Mouse (Mus musculus): ENCODE results near the gene 9930111J21Rik1. TPM values are rescaled to one million over a fixed set of nuclear protein-coding genes. Genes with fewer than 3 reads are reported as not detected.
"Not testable (repeated sequence)": the region's sequence is repeated elsewhere in the genome, so short reads cannot be mapped to it uniquely, and the experiment has no call there.

Gene 9930111J21Rik1
- polyA plus RNA-seq (2012) = not detected in 2 replicates

- TF ChIP-seq GATA1 (IDR thresholded peaks at IDR 0.05; ENCODE audit: low read length) = not testable (repeated sequence)
These were observed at the start of gene 9930111J21Rik1 for GRCm38 (mm10) chr11:48979251-48979650. TSS of gene 9930111J21Rik1 (minus strand) at chr11:48979398.

GRCm38 (mm10) chr11:48994018-48994417, 14.8 kb upstream of the 9930111J21Rik1 start, which contains the start of gene Tgtp1:
TSS of gene Tgtp1 (minus strand) at chr11:48994172.
- TF ChIP-seq GATA1 (IDR thresholded peaks at IDR 0.05; ENCODE audit: low read length) = not testable (repeated sequence)

DNA sequence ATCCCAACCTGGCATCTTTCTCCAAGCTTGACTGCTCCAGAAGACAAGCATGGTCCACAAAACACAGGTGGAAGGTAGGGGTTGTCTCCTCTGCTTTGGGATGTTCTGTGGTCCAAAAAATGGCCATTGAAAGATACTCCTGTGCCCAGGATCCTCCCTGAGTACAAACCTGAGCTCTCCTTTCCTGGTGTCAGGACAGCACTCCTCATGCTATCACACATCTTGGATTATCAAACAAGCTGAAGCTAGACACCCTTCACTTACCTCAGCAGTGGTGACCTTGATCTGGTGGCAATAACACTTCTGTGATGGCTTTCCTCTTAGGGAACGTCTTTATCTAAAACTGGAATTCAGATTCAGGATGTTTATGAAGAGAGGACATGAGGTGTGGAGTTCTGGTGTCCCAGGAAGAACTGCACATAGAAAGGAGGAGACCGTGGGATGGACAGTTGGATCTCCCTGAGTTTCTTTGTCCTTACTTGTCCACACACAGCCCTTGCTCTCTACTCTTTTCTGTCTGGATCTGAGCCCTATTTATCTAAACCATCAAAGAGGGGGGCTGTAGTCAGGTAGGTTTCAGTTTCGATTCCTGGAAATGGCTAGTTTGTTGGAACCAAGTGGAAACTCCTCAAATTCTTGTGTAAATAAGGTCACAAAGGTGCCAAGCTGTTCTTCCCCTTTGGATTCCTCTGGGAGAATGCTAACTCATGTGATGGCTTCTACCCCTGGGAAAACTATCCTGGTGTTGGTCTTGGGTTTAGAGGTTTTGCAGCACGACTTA, 12.7 kb upstream of the 9930111J21Rik1 start, which contains the start of gene Gm12185:
Gene Gm12185, minus strand, starts transcription at position 487 of the 781 bp plus-strand sequence.
- not testable (repeated sequence) for TF ChIP-seq GATA1 (IDR thresholded peaks at IDR 0.05; ENCODE audit: low read length)

GRCm38 (mm10) chr11:48978240-48978939, 808 bp downstream of the 9930111J21Rik1 start, which contains the start of gene Olfr56:
TSS of gene Olfr56 (plus strand) at chr11:48978889.
- TF ChIP-seq GATA1 (IDR thresholded peaks at IDR 0.05; ENCODE audit: low read length) = not testable (repeated sequence)

GRCm38 (mm10) chr11:48946090-48946489, 33.1 kb downstream of the 9930111J21Rik1 start, which contains the start of gene Psme2b:
TSS of gene Psme2b (minus strand) at chr11:48946190.
- TF ChIP-seq GATA1 (IDR thresholded peaks at IDR 0.05; ENCODE audit: low read length) = not testable (repeated sequence)

GRCm38 (mm10) chr11:48918380-48918779, 60.8 kb downstream of the 9930111J21Rik1 start:
- no peak for TF ChIP-seq GATA1 (IDR thresholded peaks at IDR 0.05; ENCODE audit: low read length)

DNA sequence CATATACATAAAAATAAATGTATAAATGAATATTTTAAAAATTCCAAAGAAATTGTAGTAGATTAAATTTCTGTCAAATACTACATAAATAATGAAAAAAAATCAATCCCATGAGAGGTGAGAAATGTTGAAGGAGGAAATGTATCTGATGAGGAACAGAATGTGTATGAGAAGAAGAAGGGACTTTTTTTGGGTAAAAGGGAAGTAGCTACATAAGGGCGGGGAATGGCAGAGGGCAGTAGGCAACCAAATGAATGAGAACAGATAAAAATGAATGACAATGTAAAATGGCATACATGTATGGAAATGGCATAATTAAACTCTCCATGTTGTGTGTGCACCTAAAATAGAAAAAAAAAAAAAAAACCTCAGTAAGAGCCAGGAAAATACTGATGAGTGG, 65.6 kb downstream of the 9930111J21Rik1 start:
- no peak for TF ChIP-seq GATA1 (IDR thresholded peaks at IDR 0.05; ENCODE audit: low read length)

- peak; percentile 85 for TF ChIP-seq GATA1 (IDR thresholded peaks at IDR 0.05; ENCODE audit: low read length)
These were observed 70.7 kb downstream of the 9930111J21Rik1 start for GRCm38 (mm10) chr11:48908459-48908858.

DNA sequence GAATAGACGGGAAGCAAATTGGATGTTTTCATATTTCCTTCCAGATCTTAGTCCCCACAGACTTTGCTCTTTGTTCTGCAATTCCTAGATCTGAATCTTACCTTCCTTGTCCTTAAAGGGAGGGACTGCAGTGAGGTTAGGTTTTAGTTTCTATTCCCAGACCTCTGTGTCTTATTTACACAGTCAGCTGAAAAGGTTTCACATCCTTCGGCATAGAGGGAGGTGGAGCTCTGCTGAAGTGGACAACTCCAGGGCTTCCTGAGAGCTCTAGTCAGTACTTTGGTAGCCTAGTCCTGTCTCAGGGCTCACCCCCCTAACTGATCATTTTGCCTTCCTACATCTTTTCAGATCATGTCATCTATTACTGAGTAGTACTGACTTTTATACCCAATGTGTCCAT, 77.2 kb downstream of the 9930111J21Rik1 start, which contains the start of gene Gm5431:
Gene Gm5431, minus strand, starts transcription at position 194 of the 400 bp plus-strand sequence.
- no peak for TF ChIP-seq GATA1 (IDR thresholded peaks at IDR 0.05; ENCODE audit: low read length)

- TF ChIP-seq GATA1 (IDR thresholded peaks at IDR 0.05; ENCODE audit: low read length) = no peak
These were observed 80.3 kb downstream of the 9930111J21Rik1 start for GRCm38 (mm10) chr11:48898812-48899431.

Other genes with a start within 250 kb of the 9930111J21Rik1 start
- 363 and 5,083 TPM in 2 replicates for gene Rack1, start 179.1 kb downstream of the 9930111J21Rik1 start, polyA plus RNA-seq (2012)
- gene Trim41, start 162.0 kb downstream of the 9930111J21Rik1 start, polyA plus RNA-seq (2012) = 71.0 and 75.1 TPM in 2 replicates
- 1.0 and 1.2 TPM in 2 replicates for gene Trim7, start 153.3 kb downstream of the 9930111J21Rik1 start, polyA plus RNA-seq (2012)
- 56.4 and 64.2 TPM in 2 replicates for gene Gm12184, start 152.7 kb downstream of the 9930111J21Rik1 start, polyA plus RNA-seq (2012)
- 2.2 and 2.4 TPM in 2 replicates for gene Irgm1, start 107.7 kb downstream of the 9930111J21Rik1 start, polyA plus RNA-seq (2012)
- gene Gm5431, start 77.2 kb downstream of the 9930111J21Rik1 start, polyA plus RNA-seq (2012) = not detected in 2 replicates
- gene Psme2b, start 33.2 kb downstream of the 9930111J21Rik1 start, polyA plus RNA-seq (2012) = 0.10 and 0.23 TPM in 2 replicates
- 0.02 and 0.03 TPM in 2 replicates for gene Olfr56, start 509 bp downstream of the 9930111J21Rik1 start, polyA plus RNA-seq (2012)
- not detected in 2 replicates for gene Gm12185, start 12.8 kb upstream of the 9930111J21Rik1 start, polyA plus RNA-seq (2012)
- gene Tgtp1, start 14.8 kb upstream of the 9930111J21Rik1 start, polyA plus RNA-seq (2012) = 0.04 and 0.06 TPM in 2 replicates
- gene 9930111J21Rik2, start 71.8 kb upstream of the 9930111J21Rik1 start, polyA plus RNA-seq (2012) = 0.01 and 0.02 TPM in 2 replicates
- gene Tgtp2, start 84.8 kb upstream of the 9930111J21Rik1 start, polyA plus RNA-seq (2012) = 0.59 and 0.72 TPM in 2 replicates
- 0.44 and 0.90 TPM in 2 replicates for gene Ifi47, start 97.2 kb upstream of the 9930111J21Rik1 start, polyA plus RNA-seq (2012)
- not detected in 2 replicates for gene Olfr1396, start 135.5 kb upstream of the 9930111J21Rik1 start, polyA plus RNA-seq (2012)
- gene Olfr1395, start 162.9 kb upstream of the 9930111J21Rik1 start, polyA plus RNA-seq (2012) = not detected in 2 replicates
- gene Olfr1394, start 175.0 kb upstream of the 9930111J21Rik1 start, polyA plus RNA-seq (2012) = not detected in 2 replicates
- gene Btnl9, start 207.8 kb upstream of the 9930111J21Rik1 start, polyA plus RNA-seq (2012) = not detected in 2 replicates
- gene Zfp62, start 223.9 kb upstream of the 9930111J21Rik1 start, polyA plus RNA-seq (2012) = 6.1 and 8.3 TPM in 2 replicates